Mouse (Mus musculus) intestine, embryonic 15.5 days (tissue): Measurements from ENCODE around the gene Spata9. TPM values are rescaled to one million over a fixed set of nuclear protein-coding genes. Genes with fewer than 3 reads are reported as not detected.
A peak's percentile ranks its signal among the peaks of the same experiment; 100 is the strongest.
"Not testable (repeated sequence)": the region's sequence is repeated elsewhere in the genome, so short reads cannot be mapped to it uniquely, and the experiment has no call there.

Source experiments
- ATAC-seq: fragments of 200-750 bp; cut with Nextera tagmentation; 2 replicates; pipeline ENCODE4 v1.8.0; 2017; ENCODE audit warnings: moderate TSS enrichment, moderate library complexity
- H3K27ac ChIP-seq: fragments of 300-500 bp; sonication (generic); 2 replicates; pipeline ENCODE4 v1.5.1; 2015; ENCODE audit warnings: mild to moderate bottlenecking, inconsistent platforms
- H3K27me3 ChIP-seq: fragments of 300-500 bp; sonication (generic); replicated peaks from 2 replicates; pipeline ENCODE4 v1.6.1; 2015; ENCODE audit warnings: inconsistent platforms
- H3K36me3 ChIP-seq: fragments of 300-500 bp; sonication (generic); 2 replicates; pipeline ENCODE4 v1.6.1; 2015; ENCODE audit warnings: inconsistent platforms
- H3K4me1 ChIP-seq: fragments of 300-500 bp; sonication (generic); replicated peaks from 2 replicates; pipeline ENCODE4 v1.6.1; 2015; ENCODE audit warnings: inconsistent platforms
- H3K4me2 ChIP-seq: fragments of 300-500 bp; sonication (generic); replicated peaks from 2 replicates; pipeline ENCODE4 v1.6.1; 2015; ENCODE audit warnings: mild to moderate bottlenecking, inconsistent platforms
- H3K4me3 ChIP-seq: fragments of 300-500 bp; sonication (generic); replicated peaks from 2 replicates; pipeline ENCODE4 v1.5.1; 2015; ENCODE audit warnings: inconsistent platforms
- H3K9ac ChIP-seq: fragments of 300-500 bp; sonication (generic); 2 replicates; pipeline ENCODE4 v1.6.1; 2015; ENCODE audit warnings: inconsistent platforms
- H3K9me3 ChIP-seq: fragments of 300-500 bp; sonication (generic); 2 replicates; pipeline ENCODE4 v1.6.1; 2016; ENCODE audit warnings: inconsistent platforms
- WGBS: fragments of 180-500 bp; shearing (Covaris S2); methylation state at CpG from one replicate; pipeline ENCODE4 v1.1.7; 2015; 5-methylcytosine and 5-hydroxymethylcytosine counted together
- polyA plus RNA-seq: library from polyadenylated mRNA; unstranded; fragments of >200 nt; fragmentation: Nextera tagmentation; extraction: Ambion mirVana; gene quantifications from 2 replicates; pipeline ENCODE4 v1.2.1, GENCODE M21; 2015

The Spata9 gene
- 0.41 and 0.44 TPM in 2 replicates for polyA plus RNA-seq

GRCm38 (mm10) chr13:75966850-75967249, at the start of gene Spata9:
Gene Spata9, plus strand, starts transcription at chr13:75967150.
- WGBS: 90% methylated on average over 1 of the region's 1 CpGs
- Histone ChIP-seq H3K9me3 (no peaks in the 10 kb centered on the region), H3K4me1 (no peaks in the 10 kb centered on the region), H3K36me3 (no peaks in the 10 kb centered on the region), H3K4me3 (no peak within 1 kb of the TSS), H3K27me3 (no peaks in the 10 kb centered on the region), H3K4me2 (no peak within 1 kb of the TSS), H3K27ac (no peak within 1 kb of the TSS), H3K9ac (no peak within 1 kb of the TSS)
- ATAC-seq: no peak

- no peaks in the 10 kb centered on the region for H3K36me3 ChIP-seq
- no peaks in the 10 kb centered on the region for H3K9me3 ChIP-seq
- no peaks in the 10 kb centered on the region for H3K27me3 ChIP-seq
- no peak for ATAC-seq
- 0 out of 2 replicates have a peak, but pooled peaks cover 3% of the 10 kb centered on the region for H3K4me1 ChIP-seq
- H3K4me2 ChIP-seq: no peak overlapping the region
- H3K27ac ChIP-seq: no peak overlapping the region
- no peak overlapping the region for H3K9ac ChIP-seq
- H3K4me3 ChIP-seq: no peak overlapping the region
Observed at GRCm38 (mm10) chr13:75927951-75928350, 39.0 kb upstream of the Spata9 start.

- WGBS: 93% methylated on average over 5 of the region's 5 CpGs
- H3K9me3 ChIP-seq, H3K4me1 ChIP-seq, H3K9ac ChIP-seq, H3K4me3 ChIP-seq, H3K4me2 ChIP-seq, H3K27ac ChIP-seq, H3K27me3 ChIP-seq, H3K36me3 ChIP-seq, ATAC-seq: not testable (repeated sequence)
Observed at GRCm38 (mm10) chr13:75929071-75929470, 37.9 kb upstream of the Spata9 start.

- 94% methylated on average over 20 of the region's 20 CpGs for WGBS
- no peak overlapping the region for H3K4me2 ChIP-seq
Observed at GRCm38 (mm10) chr13:75930023-75930422, 36.9 kb upstream of the Spata9 start.

GRCm38 (mm10) chr13:75930660-75931059, 36.3 kb upstream of the Spata9 start:
- Histone ChIP-seq H3K4me2 (no peak overlapping the region), H3K4me3 (no peak overlapping the region), H3K4me1 (0 out of 2 replicates have a peak, but pooled peaks cover 3% of the 10 kb centered on the region), H3K36me3 (no peaks in the 10 kb centered on the region), H3K9me3 (no peaks in the 10 kb centered on the region), H3K9ac (no peak overlapping the region), H3K27me3 (no peaks in the 10 kb centered on the region), H3K27ac (0 out of 2 replicates have a peak overlapping the region, but pooled peaks have one; percentile 15)
- ATAC-seq: peak; percentile 31; the same call in 1 of the 2 replicates
- WGBS: 52% methylated on average over 2 of the region's 2 CpGs

More at GRCm38 (mm10) chr13:75930023-75930422, 36.9 kb upstream of the Spata9 start:
- H3K9ac ChIP-seq: no peak overlapping the region
- H3K27me3 ChIP-seq: no peaks in the 10 kb centered on the region
- no peak for ATAC-seq
- H3K4me1 ChIP-seq: 0 out of 2 replicates have a peak, but pooled peaks cover 3% of the 10 kb centered on the region
- no peaks in the 10 kb centered on the region for H3K9me3 ChIP-seq
- H3K27ac ChIP-seq: no peak overlapping the region
- H3K4me3 ChIP-seq: no peak overlapping the region
- no peaks in the 10 kb centered on the region for H3K36me3 ChIP-seq

GRCm38 (mm10) chr13:75931073-75931472, 35.9 kb upstream of the Spata9 start:
- ATAC-seq: peak; percentile 95

GRCm38 (mm10) chr13:75933287-75933686, 33.7 kb upstream of the Spata9 start:
- Histone ChIP-seq H3K27ac (no peak overlapping the region), H3K9ac (no peak overlapping the region), H3K27me3 (no peaks in the 10 kb centered on the region), H3K36me3 (0 out of 2 replicates have a peak, but pooled peaks cover 4% of the 10 kb centered on the region), H3K4me3 (no peak overlapping the region), H3K4me1 (0 out of 2 replicates have a peak, but pooled peaks cover 3% of the 10 kb centered on the region), H3K4me2 (no peak overlapping the region), H3K9me3 (no peaks in the 10 kb centered on the region)
- no peak for ATAC-seq
- WGBS: 93% methylated on average over 1 of the region's 1 CpGs

More at GRCm38 (mm10) chr13:75931073-75931472, 35.9 kb upstream of the Spata9 start:
- Histone ChIP-seq H3K4me1 (0 out of 2 replicates have a peak, but pooled peaks cover 3% of the 10 kb centered on the region), H3K4me3 (no peak overlapping the region), H3K27ac (0 out of 2 replicates have a peak overlapping the region, but pooled peaks have one; percentile 15), H3K36me3 (no peaks in the 10 kb centered on the region), H3K9ac (no peak overlapping the region), H3K27me3 (no peaks in the 10 kb centered on the region), H3K9me3 (no peaks in the 10 kb centered on the region), H3K4me2 (no peak overlapping the region)
- WGBS: 17% methylated on average over 5 of the region's 5 CpGs

GRCm38 (mm10) chr13:75938866-75939265, 28.1 kb upstream of the Spata9 start:
- no peak for ATAC-seq
- 0 out of 2 replicates have a peak, but pooled peaks cover 7% of the 10 kb centered on the region for H3K36me3 ChIP-seq
- no peaks in the 10 kb centered on the region for H3K27me3 ChIP-seq
- no peaks in the 10 kb centered on the region for H3K9me3 ChIP-seq
- no peak overlapping the region for H3K4me2 ChIP-seq
- WGBS: 85% methylated on average over 5 of the region's 5 CpGs
- H3K4me3 ChIP-seq: no peak overlapping the region
- H3K9ac ChIP-seq: no peak overlapping the region
- 0 out of 2 replicates have a peak, but pooled peaks cover 9% of the 10 kb centered on the region for H3K4me1 ChIP-seq
- H3K27ac ChIP-seq: no peak overlapping the region

- Histone ChIP-seq H3K4me2 (peak overlapping the region; percentile 22), H3K36me3 (0 out of 2 replicates have a peak, but pooled peaks cover 7% of the 10 kb centered on the region), H3K9me3 (no peaks in the 10 kb centered on the region), H3K9ac (no peak overlapping the region), H3K4me1 (0 out of 2 replicates have a peak, but pooled peaks cover 13% of the 10 kb centered on the region), H3K4me3 (no peak overlapping the region), H3K27ac (0 out of 2 replicates have a peak overlapping the region, but pooled peaks have one; percentile 10), H3K27me3 (no peaks in the 10 kb centered on the region)
- ATAC-seq: peak; percentile 44
- WGBS: 64% methylated on average over 2 of the region's 2 CpGs
Observed at GRCm38 (mm10) chr13:75940791-75941517, 26.0 kb upstream of the Spata9 start.

GRCm38 (mm10) chr13:75941518-75942295, 25.2 kb upstream of the Spata9 start:
- Histone ChIP-seq H3K9ac (no peak overlapping the region), H3K27me3 (no peaks in the 10 kb centered on the region), H3K27ac (0 out of 2 replicates have a peak overlapping the region, but pooled peaks have one; percentile 10), H3K9me3 (no peaks in the 10 kb centered on the region), H3K4me1 (0 out of 2 replicates have a peak, but pooled peaks cover 13% of the 10 kb centered on the region), H3K36me3 (0 out of 2 replicates have a peak, but pooled peaks cover 7% of the 10 kb centered on the region), H3K4me2 (peak overlapping the region; percentile 22), H3K4me3 (no peak overlapping the region)
- ATAC-seq: no peak
- WGBS: 80% methylated on average over 5 of the region's 5 CpGs

- 0 out of 2 replicates have a peak, but pooled peaks cover 13% of the 10 kb centered on the region for H3K4me1 ChIP-seq
- H3K27me3 ChIP-seq: no peaks in the 10 kb centered on the region
- peak overlapping the region; percentile 91 for H3K9ac ChIP-seq
- H3K27ac ChIP-seq: peak overlapping the region; percentile 99
- H3K4me3 ChIP-seq: peak overlapping the region; percentile 84
- 0 out of 2 replicates have a peak, but pooled peaks cover 7% of the 10 kb centered on the region for H3K36me3 ChIP-seq
- peak; percentile 23; the same call in 1 of the 2 replicates for ATAC-seq
- under 1% methylated on average over 6 of the region's 6 CpGs for WGBS
- peak overlapping the region; percentile 65 for H3K4me2 ChIP-seq
- no peaks in the 10 kb centered on the region for H3K9me3 ChIP-seq
Observed at GRCm38 (mm10) chr13:75942731-75943130, 24.2 kb upstream of the Spata9 start.
